Mouse (Mus musculus) lung, postnatal 0 days (tissue): ENCODE measurements at regions not wholly inside any gene's neighbourhood (a gene's known extent, or its start where the extent isn't known, plus 50 kb on each side); places are given as distances from the start of the nearest gene placed in this dataset.

Source experiments
- ATAC-seq: fragments of 200-750 bp; cut with Nextera tagmentation; 2 replicates; pipeline ENCODE4 v1.8.0; 2017; ENCODE audit warnings: moderate library complexity
- DNase-seq: peaks from one replicate; pipeline ENCODE4 v3.0.0-alpha.2; 2016; ENCODE audit warnings: low spot score
- H3K27ac ChIP-seq: fragments of 300-500 bp; sonication (generic); 2 replicates; pipeline ENCODE4 v1.5.1; 2014; ENCODE audit warnings: antibody characterized with exemption, mild to moderate bottlenecking, low read length, mixed read lengths
- H3K27me3 ChIP-seq: fragments of 300-500 bp; sonication (generic); replicated peaks from 2 replicates; pipeline ENCODE4 v1.6.1; 2014; ENCODE audit warnings: low read length, mixed read lengths; ENCODE audit not compliant: insufficient read depth
- H3K36me3 ChIP-seq: fragments of 300-500 bp; sonication (generic); 2 replicates; pipeline ENCODE4 v1.6.1; 2014; ENCODE audit warnings: low read length, mixed read lengths; ENCODE audit not compliant: insufficient read depth
- H3K4me1 ChIP-seq: fragments of 300-500 bp; sonication (generic); 2 replicates; pipeline ENCODE4 v1.6.1; 2014; ENCODE audit warnings: antibody characterized with exemption, low read depth, low read length, mixed read lengths; ENCODE audit not compliant: insufficient read depth
- H3K4me2 ChIP-seq: fragments of 300-500 bp; sonication (generic); replicated peaks from 2 replicates; pipeline ENCODE4 v1.6.1; 2014; ENCODE audit warnings: low read depth, mild to moderate bottlenecking, low read length, moderate library complexity, mixed read lengths
- H3K4me3 ChIP-seq: fragments of 300-500 bp; sonication (generic); 2 replicates; pipeline ENCODE4 v1.5.1; 2014; ENCODE audit warnings: low read depth, low read length
- H3K9ac ChIP-seq: fragments of 300-500 bp; sonication (generic); replicated peaks from 2 replicates; pipeline ENCODE4 v1.6.1; 2014; ENCODE audit warnings: low read depth, mild to moderate bottlenecking
- H3K9me3 ChIP-seq: fragments of 300-500 bp; sonication (generic); 2 replicates; pipeline ENCODE4 v1.6.1; 2016; ENCODE audit warnings: low read length, mixed read lengths
- CTCF ChIP-seq: IDR thresholded peaks from 2 replicates; pipeline ENCODE4 v1.5.1; 2016; ENCODE audit warnings: antibody characterized with exemption, mild to moderate bottlenecking
- EP300 ChIP-seq: IDR thresholded peaks from 2 replicates; pipeline ENCODE4 v1.6.1; 2016; ENCODE audit warnings: antibody characterized with exemption, mild to moderate bottlenecking, control low read depth
- WGBS: fragments of 180-500 bp; shearing (Covaris S2); extraction: QIAGEN DNeasy Blood & Tissue Kit; methylation state at CpG from one replicate; pipeline ENCODE4 v1.1.7; 2014; 5-methylcytosine and 5-hydroxymethylcytosine counted together

- H3K27ac ChIP-seq = no peak overlapping the region
- ATAC-seq (peak; percentile 50; the same call in 1 of the 2 replicates), DNase-seq (peak; percentile 17)
- no peak for TF ChIP-seq EP300
- no peak for TF ChIP-seq CTCF
- no peak overlapping the region for H3K4me2 ChIP-seq
- no peak overlapping the region for H3K4me3 ChIP-seq
- no peak overlapping the region for H3K9ac ChIP-seq
- 39% methylated on average over 15 of the region's 15 CpGs for WGBS
- H3K4me1 ChIP-seq = no peaks in the 10 kb centered on the region
- no peaks in the 10 kb centered on the region for H3K27me3 ChIP-seq
- H3K36me3 ChIP-seq = no peaks in the 10 kb centered on the region
- no peaks in the 10 kb centered on the region for H3K9me3 ChIP-seq
These were observed 157.8 kb upstream of the Lrfn2 start for GRCm38 (mm10) chr17:48774172-48774890.

GRCm38 (mm10) chr17:48775479-48775878, 156.7 kb upstream of the Lrfn2 start:
- Histone ChIP-seq H3K27me3 (no peaks in the 10 kb centered on the region), H3K27ac (no peak overlapping the region), H3K9ac (no peak overlapping the region), H3K4me2 (no peak overlapping the region), H3K9me3 (no peaks in the 10 kb centered on the region), H3K4me3 (no peak overlapping the region), H3K36me3 (no peaks in the 10 kb centered on the region), H3K4me1 (no peaks in the 10 kb centered on the region)
- ATAC-seq (no peak), DNase-seq (no peak)
- no peak for TF ChIP-seq CTCF
- TF ChIP-seq EP300 = no peak
- WGBS = 71% methylated on average over 5 of the region's 5 CpGs

- H3K9ac ChIP-seq = no peak overlapping the region
- WGBS = 25% methylated on average over 2 of the region's 2 CpGs
- H3K4me1 ChIP-seq = no peaks in the 10 kb centered on the region
- TF ChIP-seq EP300 = no peak
- no peak for TF ChIP-seq CTCF
- no peak overlapping the region for H3K4me2 ChIP-seq
- ATAC-seq = no peak
- no peak overlapping the region for H3K4me3 ChIP-seq
- DNase-seq = no peak
- no peaks in the 10 kb centered on the region for H3K9me3 ChIP-seq
- no peaks in the 10 kb centered on the region for H3K27me3 ChIP-seq
- no peak overlapping the region for H3K27ac ChIP-seq
- no peaks in the 10 kb centered on the region for H3K36me3 ChIP-seq
These were observed 155.7 kb upstream of the Lrfn2 start for GRCm38 (mm10) chr17:48776502-48776902.

- Histone ChIP-seq H3K27me3 (no peaks in the 10 kb centered on the region), H3K4me3 (no peak overlapping the region), H3K9me3 (no peaks in the 10 kb centered on the region), H3K27ac (no peak overlapping the region), H3K9ac (no peak overlapping the region), H3K4me1 (no peaks in the 10 kb centered on the region), H3K4me2 (no peak overlapping the region), H3K36me3 (no peaks in the 10 kb centered on the region)
- WGBS = 94% methylated on average over 7 of the region's 7 CpGs
- ATAC-seq (no peak), DNase-seq (no peak)
- TF ChIP-seq CTCF (no peak), EP300 (no peak)
These were observed 152.0 kb upstream of the Lrfn2 start for GRCm38 (mm10) chr17:48780217-48780616.

- DNase-seq (no peak), ATAC-seq (no peak)
- Histone ChIP-seq H3K27ac (no peak overlapping the region), H3K36me3 (no peaks in the 10 kb centered on the region), H3K9ac (no peak overlapping the region), H3K4me3 (no peak overlapping the region), H3K4me1 (no peaks in the 10 kb centered on the region), H3K9me3 (no peaks in the 10 kb centered on the region), H3K4me2 (no peak overlapping the region), H3K27me3 (no peaks in the 10 kb centered on the region)
- TF ChIP-seq CTCF = no peak
- TF ChIP-seq EP300 = no peak
- WGBS = 82% methylated on average over 5 of the region's 5 CpGs
These were observed 147.8 kb upstream of the Lrfn2 start for GRCm38 (mm10) chr17:48784417-48784816.

- Histone ChIP-seq H3K27ac (no peak overlapping the region), H3K9me3 (no peaks in the 10 kb centered on the region), H3K9ac (no peak overlapping the region), H3K36me3 (no peaks in the 10 kb centered on the region), H3K27me3 (no peaks in the 10 kb centered on the region), H3K4me3 (no peak overlapping the region), H3K4me1 (no peaks in the 10 kb centered on the region), H3K4me2 (no peak overlapping the region)
- TF ChIP-seq EP300 = no peak
- no peak for TF ChIP-seq CTCF
- DNase-seq (peak; percentile 15), ATAC-seq (peak; percentile 59)
- 49% methylated on average over 12 of the region's 12 CpGs for WGBS
These were observed 145.7 kb upstream of the Lrfn2 start for GRCm38 (mm10) chr17:48786501-48786900.

GRCm38 (mm10) chr17:48789846-48790245, 142.3 kb upstream of the Lrfn2 start:
- Histone ChIP-seq H3K4me1 (no peaks in the 10 kb centered on the region), H3K9me3 (no peaks in the 10 kb centered on the region), H3K27me3 (no peaks in the 10 kb centered on the region), H3K9ac (no peak overlapping the region), H3K4me2 (no peak overlapping the region), H3K4me3 (no peak overlapping the region), H3K36me3 (no peaks in the 10 kb centered on the region), H3K27ac (no peak overlapping the region)
- no peak for TF ChIP-seq EP300
- no peak for TF ChIP-seq CTCF
- DNase-seq = no peak
- ATAC-seq = no peak
- WGBS = 90% methylated on average over 7 of the region's 7 CpGs
